Mouse (Mus musculus) liver, adult 2 months (tissue): ENCODE results near the gene 1810024B03Rik.

Experiments
- CTCF ChIP-seq: fragments of 200-500 bp; IDR thresholded peaks from 2 replicates; pipeline ENCODE4 v1.5.1; 2011; ENCODE audit warnings: low read depth, low read length, control low read depth
- POLR2A ChIP-seq: fragments of 200-500 bp; IDR thresholded peaks from 2 replicates; pipeline ENCODE4 v1.6.1; 2011; ENCODE audit warnings: low read length, control low read depth; ENCODE audit not compliant: insufficient read depth; ENCODE audit errors: extremely low read depth

DNA sequence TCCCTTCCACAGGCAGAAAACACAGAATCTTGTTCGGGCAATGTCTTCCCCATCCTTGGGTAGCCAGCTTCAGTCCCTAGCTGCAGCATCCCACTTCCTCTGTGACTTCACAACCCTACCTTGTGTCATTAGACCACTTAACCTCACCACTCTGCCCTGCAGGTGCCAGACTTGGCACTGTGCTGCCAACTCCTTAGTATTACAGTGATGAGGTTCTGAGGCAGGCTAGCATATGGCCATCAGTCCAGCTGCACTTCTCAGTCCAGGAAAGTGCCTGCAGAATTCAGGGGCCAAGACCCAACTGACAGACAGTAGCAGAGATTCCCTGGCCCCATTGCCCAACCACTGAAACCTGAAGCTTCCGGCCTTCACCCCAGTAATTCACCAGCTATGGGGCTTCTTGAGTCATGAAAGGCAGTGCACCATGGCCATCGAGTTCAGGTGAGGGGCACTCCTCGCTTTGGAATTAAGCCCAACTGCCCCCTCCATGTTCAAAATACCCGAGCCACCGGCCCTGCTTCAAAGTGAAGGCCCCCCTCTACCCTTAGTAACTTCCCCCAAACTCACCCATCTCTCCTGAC is 65.4 kb downstream of the 1810024B03Rik start:
- TF ChIP-seq CTCF (no peak), POLR2A (no peak)
